Mouse (Mus musculus): ENCODE measurements around the gene Safb.

The Safb gene

GRCm38 (mm10) chr17:56584257-56585130, at the start of gene Safb, which contains the start of gene Safb2:
Gene Safb, plus strand, starts transcription at chr17:56584825.
Gene Safb2, minus strand, starts transcription at chr17:56584585.
- DNase-seq (ENCODE audit: low read depth), result peak; percentile 100

- DNase-seq (ENCODE audit: low read depth), result no peak
Observed at GRCm38 (mm10) chr17:56536192-56536591, 48.4 kb upstream of the Safb start.

- no peak for DNase-seq (ENCODE audit: low read depth)
Observed at GRCm38 (mm10) chr17:56536874-56537273, 47.8 kb upstream of the Safb start.

- DNase-seq (ENCODE audit: low read depth), result no peak
Observed at GRCm38 (mm10) chr17:56537912-56538311, 46.7 kb upstream of the Safb start.

GRCm38 (mm10) chr17:56540562-56540975, 44.1 kb upstream of the Safb start:
- DNase-seq (ENCODE audit: low read depth), result no peak

GRCm38 (mm10) chr17:56542736-56543135, 41.9 kb upstream of the Safb start:
- no peak for DNase-seq (ENCODE audit: low read depth)

- no peak for DNase-seq (ENCODE audit: low read depth)
Observed at GRCm38 (mm10) chr17:56543684-56544224, 40.9 kb upstream of the Safb start.

GRCm38 (mm10) chr17:56544699-56545387, 39.8 kb upstream of the Safb start:
- no peak for DNase-seq (ENCODE audit: low read depth)

- no peak for DNase-seq (ENCODE audit: low read depth)
Observed at GRCm38 (mm10) chr17:56545945-56546344, 38.7 kb upstream of the Safb start.

GRCm38 (mm10) chr17:56546576-56546975, 38.0 kb upstream of the Safb start:
- no peak for DNase-seq (ENCODE audit: low read depth)

GRCm38 (mm10) chr17:56547116-56547845, 37.3 kb upstream of the Safb start:
- DNase-seq (ENCODE audit: low read depth), result no peak

- DNase-seq (ENCODE audit: low read depth), result no peak
Observed at GRCm38 (mm10) chr17:56547846-56548604, 36.6 kb upstream of the Safb start.

GRCm38 (mm10) chr17:56548605-56549105, 36.0 kb upstream of the Safb start:
- DNase-seq (ENCODE audit: low read depth), result no peak

GRCm38 (mm10) chr17:56550784-56551475, 33.7 kb upstream of the Safb start:
- no peak for DNase-seq (ENCODE audit: low read depth)

GRCm38 (mm10) chr17:56551841-56552581, 32.6 kb upstream of the Safb start:
- no peak for DNase-seq (ENCODE audit: low read depth)

- peak; percentile 91 for DNase-seq (ENCODE audit: low read depth)
Observed at GRCm38 (mm10) chr17:56552781-56553363, 31.8 kb upstream of the Safb start.

- no peak for DNase-seq (ENCODE audit: low read depth)
Observed at GRCm38 (mm10) chr17:56554122-56554551, 30.5 kb upstream of the Safb start, which contains the start of gene Gm20219. Gene Gm20219, minus strand, starts transcription at chr17:56554387.

GRCm38 (mm10) chr17:56558448-56558847, 26.2 kb upstream of the Safb start:
- peak; percentile 81 for DNase-seq (ENCODE audit: low read depth)

- no peak for DNase-seq (ENCODE audit: low read depth)
Observed at GRCm38 (mm10) chr17:56559386-56559785, 25.2 kb upstream of the Safb start.
